Mouse (Mus musculus) megakaryocyte, embryonic 14.5 days (primary cell): ENCODE results near the gene Vps41.

Experiments used
- FLI1 ChIP-seq: IDR thresholded peaks from 2 replicates; pipeline ENCODE4 v1.6.1; 2012; ENCODE audit warnings: low read length, inconsistent platforms, mixed read lengths
- GATA1 ChIP-seq: IDR thresholded peaks from 3 replicates; pipeline ENCODE4 v1.6.1; 2012; ENCODE audit warnings: mixed read lengths, low read length, inconsistent platforms, borderline replicate concordance

DNA sequence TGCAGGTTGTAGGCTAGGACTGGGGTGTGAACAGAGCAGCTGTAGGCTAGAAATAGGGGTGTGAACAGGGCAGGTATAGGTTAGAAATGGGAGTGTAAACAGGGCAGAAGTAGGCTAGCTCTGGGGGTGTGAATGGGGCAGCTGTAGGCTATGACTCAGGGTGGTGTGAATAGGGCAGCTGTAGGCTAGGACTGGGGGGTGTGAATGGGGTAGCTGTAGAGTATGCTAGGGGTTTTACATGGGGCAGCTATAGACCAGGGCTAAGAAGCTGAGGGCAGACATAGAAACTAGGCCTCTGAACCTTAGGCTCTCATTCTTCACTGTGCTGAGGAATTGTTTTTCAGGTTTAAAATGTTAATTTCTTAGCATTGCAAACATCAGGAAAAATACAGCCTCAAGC lies 132.5 kb downstream of the Vps41 start:
- TF ChIP-seq GATA1 (no peak), FLI1 (no peak)
